Mouse (Mus musculus) v-Abl transformed pro-B cells (cell line): ENCODE results near the gene Arl13b.

Experiments
- in situ Hi-C, 2 experiments: fragments of 400-800 bp; cut with MboI; formaldehyde crosslinking; loops; one replicate each; pipeline ENCODE4 v1.15.1; 2025; ENCODE audit not compliant: unreplicated experiment in 2 of 2

Arl13b gene

GRCm38 (mm10) chr16:62826156-62827001 is 20.5 kb downstream of the Arl13b start:
- in situ Hi-C loops = no loop called here

DNA sequence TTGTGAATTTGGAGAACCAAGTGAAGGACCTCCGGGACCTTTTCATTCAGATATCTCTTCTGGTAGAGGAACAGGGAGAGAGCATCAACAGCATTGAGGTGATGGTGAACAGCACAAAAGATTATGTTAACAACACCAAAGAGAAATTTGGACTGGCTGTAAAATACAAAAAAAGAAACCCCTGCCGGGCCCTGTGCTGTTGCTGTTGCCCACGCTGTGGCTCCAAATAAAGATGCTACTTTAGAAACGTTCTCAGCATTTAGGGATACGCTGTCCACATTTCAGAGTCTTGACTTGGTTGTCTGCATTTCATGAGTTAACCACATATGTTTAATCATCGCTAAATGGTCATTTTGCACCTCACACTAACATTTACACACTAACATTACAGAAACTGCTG is 24.4 kb downstream of the Arl13b start:
- in situ Hi-C loops = no loop called here

GRCm38 (mm10) chr16:62814491-62814890 is 32.3 kb downstream of the Arl13b start, which contains the start of gene Stx19:
Gene Stx19 (plus strand): TSS chr16:62814676.
- in situ Hi-C loops = no loop called here

DNA sequence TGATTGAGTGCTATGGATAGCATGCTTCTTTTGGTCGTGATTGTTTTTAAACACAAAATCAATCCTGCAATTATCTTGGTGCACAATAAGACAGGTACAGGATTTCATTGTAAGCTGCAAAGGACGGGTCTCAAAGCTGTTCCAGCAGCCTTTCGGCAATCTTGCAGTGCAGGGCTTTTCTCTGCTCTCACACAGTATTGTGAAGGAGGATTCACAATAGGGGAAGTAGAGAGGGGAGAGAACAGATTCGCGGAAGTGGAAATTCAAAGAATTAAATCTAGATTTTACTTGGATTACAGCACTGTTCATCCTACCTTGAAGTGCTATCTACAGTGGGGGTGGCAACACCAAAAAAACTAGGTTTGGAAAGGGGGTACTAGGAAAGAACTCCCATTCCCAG is 33.0 kb downstream of the Arl13b start:
- in situ Hi-C loops = no loop called here

DNA sequence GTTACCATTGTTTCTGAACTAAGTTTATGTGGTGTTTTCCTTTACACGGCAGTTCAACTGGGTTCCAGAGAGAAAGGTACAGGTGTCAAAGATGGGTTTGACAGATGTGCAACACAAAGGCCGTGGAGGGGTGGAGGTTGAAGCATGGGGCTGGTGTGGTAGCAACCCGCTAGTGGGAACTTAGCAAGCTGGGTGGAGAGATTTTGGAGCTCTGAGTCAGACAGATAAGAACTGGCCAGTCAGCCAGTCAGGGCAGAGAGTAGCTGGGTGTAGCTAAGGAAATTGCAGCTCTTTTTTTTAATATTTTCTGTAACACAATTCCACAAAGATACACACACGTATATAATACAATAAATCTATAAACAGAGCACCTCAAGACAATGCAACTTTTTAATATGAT is 36.0 kb downstream of the Arl13b start:
- in situ Hi-C loops = no loop called here

GRCm38 (mm10) chr16:62807249-62807979 is 39.4 kb downstream of the Arl13b start:
- in situ Hi-C loops = no loop called here

GRCm38 (mm10) chr16:62804621-62805020 is 42.2 kb downstream of the Arl13b start:
- in situ Hi-C loops = no loop called here

DNA sequence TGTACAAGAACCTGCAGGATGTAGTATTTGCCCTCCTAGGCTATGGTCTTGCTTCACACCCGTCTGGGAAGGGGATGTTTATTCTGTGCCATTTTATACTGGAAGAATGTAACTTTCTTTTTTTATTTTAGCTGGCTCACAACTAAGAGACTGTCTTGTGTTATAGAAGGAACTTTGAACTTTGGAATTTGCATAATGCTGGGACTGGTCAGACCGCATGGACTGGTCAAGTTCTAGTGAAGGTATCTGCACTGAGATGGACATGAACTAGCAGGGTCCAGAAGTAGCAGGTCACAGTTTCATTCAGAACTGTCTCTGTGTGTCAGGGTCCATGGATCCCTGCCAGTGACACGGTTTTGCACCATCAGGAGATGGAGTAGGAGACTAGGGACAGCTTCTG is 47.0 kb downstream of the Arl13b start:
- in situ Hi-C loops = loop anchor here in 1 of 2 experiments (25.0 kb wide), 2 partner anchors 1138 to 1962 kb away; partner anchors contain the start of gene 4930453N24Rik

GRCm38 (mm10) chr16:62799426-62799825 is 47.4 kb downstream of the Arl13b start:
- in situ Hi-C loops = loop anchor here in 1 of 2 experiments (25.0 kb wide), 2 partner anchors 1137 to 1963 kb away; partner anchors contain the start of gene 4930453N24Rik

DNA sequence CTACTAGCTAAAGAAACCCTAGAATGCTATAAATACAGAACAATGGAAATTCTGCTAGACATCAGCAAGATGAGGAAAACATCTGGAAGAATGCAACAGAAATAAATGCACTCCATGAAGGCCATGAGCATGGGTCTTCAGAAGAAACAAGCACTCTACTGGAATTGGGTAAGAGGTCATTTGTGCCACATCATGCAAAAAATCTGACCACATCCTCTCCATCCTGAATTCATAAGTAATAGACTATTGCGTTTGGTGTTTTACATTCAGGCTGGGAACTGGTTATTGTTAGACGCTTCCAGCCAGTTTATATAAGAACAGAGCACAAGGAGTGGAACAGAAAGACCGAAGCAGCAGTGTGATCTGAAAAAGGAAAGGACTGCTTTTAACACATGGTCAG is 48.0 kb downstream of the Arl13b start:
- in situ Hi-C loops = loop anchor here in 1 of 2 experiments (25.0 kb wide), 2 partner anchors 1137 to 1963 kb away; partner anchors contain the start of gene 4930453N24Rik

DNA sequence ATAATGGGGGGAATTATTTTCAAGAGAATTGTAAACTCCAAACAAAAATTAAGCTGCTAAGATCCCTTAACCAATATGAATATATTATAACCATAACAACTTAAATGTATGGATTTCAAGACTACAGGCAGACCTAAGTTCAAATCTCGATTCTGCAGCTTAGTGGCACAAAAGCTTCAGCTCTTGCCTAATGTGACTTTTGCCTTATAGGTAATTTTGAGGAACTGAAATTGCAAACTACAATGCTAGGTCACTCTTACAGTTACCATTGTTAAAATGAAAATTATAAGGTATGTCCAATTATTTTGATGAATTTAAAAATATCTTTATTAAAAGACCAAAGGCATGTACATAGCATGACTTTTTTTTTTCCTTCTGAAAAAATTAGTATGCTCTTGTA is 50.2 kb downstream of the Arl13b start:
- in situ Hi-C loops = loop anchor here in 1 of 2 experiments (25.0 kb wide), 2 partner anchors 1134 to 1966 kb away; partner anchors contain the start of gene 4930453N24Rik

DNA sequence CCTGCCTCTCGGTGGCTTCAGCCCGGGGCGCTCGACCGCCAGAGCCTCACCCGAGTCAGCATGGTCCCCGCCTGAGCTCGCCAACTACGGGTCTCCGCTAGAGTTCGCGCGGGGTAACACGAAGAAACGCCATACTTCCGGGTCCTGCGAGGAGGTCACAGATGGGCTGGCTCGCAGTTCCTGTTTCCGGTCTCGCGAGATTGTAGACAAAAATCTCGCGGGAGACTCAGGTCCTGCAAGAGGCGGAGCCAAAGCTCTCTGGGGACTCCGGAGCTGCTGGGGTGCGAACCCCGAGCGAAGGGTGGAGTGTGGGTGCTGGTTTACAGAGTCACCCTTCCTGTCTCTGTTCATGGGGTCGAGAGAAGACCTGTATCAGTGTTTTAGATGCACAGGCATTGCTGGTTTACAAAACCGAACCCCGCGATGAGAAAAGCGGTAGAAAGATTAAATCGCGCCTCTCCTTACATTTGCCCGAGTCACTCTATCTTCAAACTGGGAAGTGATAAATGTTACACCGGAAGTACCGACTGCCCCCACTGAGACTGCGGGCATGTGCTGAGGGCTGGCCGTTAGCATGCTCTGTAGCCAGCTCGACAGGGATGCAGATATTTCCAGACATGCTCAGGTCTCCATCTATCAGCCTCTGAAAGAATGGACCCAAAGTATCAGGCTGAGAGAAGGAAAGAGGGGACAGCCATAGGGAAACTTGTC is 60.1 kb downstream of the Arl13b start, which contains the start of gene Nsun3:
Nsun3 (minus strand) TSS at position 198 of the 711 bp plus-strand sequence.
- in situ Hi-C loops = loop anchor here in 1 of 2 experiments (10.0 to 25.0 kb wide), 3 partner anchors 58 to 1976 kb away; partner anchors contain the start of genes 4930453N24Rik and Arl13b

DNA sequence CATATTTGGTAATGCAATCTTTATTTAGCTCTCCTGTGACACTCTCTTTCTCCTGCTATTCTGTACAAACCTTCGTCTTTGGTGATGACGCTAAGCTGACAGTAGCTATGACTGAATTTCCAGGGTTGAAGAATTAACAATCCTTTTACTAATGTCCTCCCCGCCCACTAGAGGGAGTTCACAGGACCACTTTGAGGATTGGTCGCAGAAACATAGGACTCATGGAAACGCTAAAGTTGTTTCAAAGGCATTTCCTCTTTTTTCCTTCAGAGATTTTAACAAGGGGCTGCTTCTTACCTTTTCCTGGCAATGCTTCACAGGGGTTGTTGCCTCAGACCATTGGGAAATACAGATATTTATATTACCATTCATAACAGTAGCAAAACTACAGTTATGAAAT is 64.6 kb downstream of the Arl13b start:
- in situ Hi-C loops = loop anchor here in 1 of 2 experiments (10.0 to 25.0 kb wide), 3 partner anchors 63 to 1980 kb away; partner anchors contain the start of genes 4930453N24Rik and Arl13b

DNA sequence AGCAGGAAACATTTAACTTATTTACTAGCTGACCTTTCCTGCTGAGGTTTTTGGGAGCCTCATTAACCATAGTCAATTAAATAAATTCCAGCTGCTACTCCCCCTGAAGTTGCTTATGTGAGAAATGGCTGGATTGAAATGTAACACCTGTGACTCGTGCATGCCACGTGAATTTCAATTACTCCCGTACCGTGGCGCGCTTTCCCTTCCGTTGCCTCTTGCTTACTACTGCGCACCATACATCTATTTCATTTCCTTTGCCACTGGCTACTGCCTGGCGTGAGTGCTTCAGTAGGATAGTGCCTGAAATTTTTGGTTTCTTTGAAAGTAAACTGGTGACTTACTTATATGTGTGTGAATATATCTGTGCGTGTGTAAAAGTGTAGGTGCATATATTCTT is 68.6 kb downstream of the Arl13b start:
- in situ Hi-C loops = loop anchor here in 1 of 2 experiments (25.0 kb wide), 2 partner anchors 1116 to 1984 kb away; partner anchors contain the start of gene 4930453N24Rik

GRCm38 (mm10) chr16:62776034-62776433 is 70.8 kb downstream of the Arl13b start:
- in situ Hi-C loops = loop anchor here in 1 of 2 experiments (25.0 kb wide), 2 partner anchors 1114 to 1986 kb away; partner anchors contain the start of gene 4930453N24Rik

GRCm38 (mm10) chr16:62773462-62773861 is 73.4 kb downstream of the Arl13b start:
- in situ Hi-C loops = no loop called here

DNA sequence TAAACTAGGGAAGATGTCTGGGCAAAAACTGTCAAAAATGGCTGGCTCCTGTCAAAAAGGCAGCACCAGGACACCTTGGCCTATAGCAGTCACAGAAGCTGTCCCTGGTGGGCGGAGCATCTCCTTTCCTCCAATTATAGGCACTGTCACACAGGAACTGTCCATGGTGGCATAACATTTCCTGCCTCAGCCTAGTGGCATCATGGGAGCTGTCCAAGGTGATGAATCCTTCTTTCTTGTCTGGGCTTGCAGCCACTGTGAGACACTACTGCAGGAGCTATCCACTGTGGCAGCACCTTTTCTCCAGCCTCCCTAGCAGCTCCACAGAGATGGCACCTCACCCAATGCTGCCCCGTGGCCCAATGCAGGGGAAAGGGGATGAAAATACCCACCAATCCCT is 88.5 kb downstream of the Arl13b start:
- in situ Hi-C loops = no loop called here

DNA sequence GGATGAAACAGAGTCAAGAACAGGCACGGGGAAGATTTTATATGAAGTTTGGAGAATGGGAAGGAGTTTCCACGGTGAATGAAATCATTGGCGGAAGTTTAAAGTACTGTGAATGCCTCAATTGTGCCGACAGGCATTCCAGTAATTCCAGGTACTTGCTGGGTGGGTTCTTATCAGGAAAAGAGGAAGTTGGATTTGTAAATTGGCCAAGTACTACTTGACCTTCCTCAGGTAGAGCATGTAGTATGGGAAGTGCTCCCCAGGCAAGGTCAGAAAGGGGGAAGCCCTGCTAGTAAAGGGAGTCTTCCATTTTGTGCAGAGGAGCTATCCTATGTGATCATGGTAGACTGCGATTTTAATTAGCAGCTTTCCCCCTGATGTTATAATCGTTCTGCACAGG is 91.5 kb downstream of the Arl13b start:
- in situ Hi-C loops = no loop called here

DNA sequence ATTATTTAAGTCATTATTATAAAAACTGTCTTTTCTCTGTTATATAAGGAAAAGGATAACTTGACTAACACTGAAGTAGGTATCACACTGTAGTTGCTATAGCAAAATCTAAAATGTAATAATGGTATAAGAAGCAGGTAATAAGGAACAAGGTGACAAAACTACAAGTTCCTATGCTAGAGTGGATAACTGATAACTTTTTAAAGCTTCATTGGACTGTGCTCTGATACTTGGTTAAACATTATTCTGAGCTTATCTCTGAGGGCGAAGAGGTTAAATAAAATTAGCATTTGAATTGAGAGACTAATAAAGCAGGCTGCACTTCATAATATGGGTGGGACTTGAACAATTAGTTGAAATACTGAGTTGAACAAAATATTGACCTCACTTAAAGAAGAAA is 93.2 kb downstream of the Arl13b start:
- in situ Hi-C loops = no loop called here

DNA sequence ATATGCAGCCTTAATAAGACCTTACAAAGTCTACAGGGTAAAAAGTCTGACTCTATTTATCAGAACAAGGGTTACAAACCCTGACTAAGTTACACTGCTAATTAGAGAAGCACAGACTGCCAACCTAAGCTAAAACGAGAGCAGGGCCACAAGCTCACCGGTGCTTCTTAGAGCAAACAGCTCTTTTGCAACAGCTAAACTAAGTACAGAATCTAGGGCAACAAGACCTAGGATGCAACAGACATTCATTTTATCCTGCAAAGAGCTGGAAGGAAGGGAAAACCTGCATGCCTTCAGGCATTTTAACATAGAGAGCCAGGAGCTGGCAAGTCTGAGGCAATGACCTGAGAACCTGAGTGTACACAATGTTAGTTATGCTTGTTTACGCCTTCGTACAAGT is 93.8 kb downstream of the Arl13b start:
- in situ Hi-C loops = no loop called here
